Mouse (Mus musculus): ENCODE measurements around the gene Arfrp1.
A peak's percentile ranks its signal among the peaks of the same experiment; 100 is the strongest.

The Arfrp1 gene

DNA sequence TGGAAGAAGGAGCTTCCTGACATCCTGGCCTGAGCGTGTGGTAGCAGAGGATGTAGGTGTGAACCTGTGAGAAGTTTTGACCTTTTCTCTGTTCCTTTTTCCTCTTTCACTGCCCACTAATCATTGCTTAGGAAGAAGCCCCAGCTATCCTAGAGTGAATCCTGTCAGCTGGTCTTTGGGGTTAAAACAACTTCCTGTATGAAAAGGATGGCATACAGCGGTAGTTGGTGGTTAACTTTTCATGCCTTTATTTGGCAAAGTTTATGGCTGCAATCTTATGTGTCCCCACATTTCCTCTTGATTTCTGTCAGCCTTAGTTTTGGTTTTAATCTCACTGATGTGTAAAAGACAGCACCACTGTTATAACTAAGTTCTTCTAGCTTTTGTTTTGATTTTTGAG is 12.0 kb upstream of the Arfrp1 start:
- DNase-seq (ENCODE audit: low spot score) = no peak

DNA sequence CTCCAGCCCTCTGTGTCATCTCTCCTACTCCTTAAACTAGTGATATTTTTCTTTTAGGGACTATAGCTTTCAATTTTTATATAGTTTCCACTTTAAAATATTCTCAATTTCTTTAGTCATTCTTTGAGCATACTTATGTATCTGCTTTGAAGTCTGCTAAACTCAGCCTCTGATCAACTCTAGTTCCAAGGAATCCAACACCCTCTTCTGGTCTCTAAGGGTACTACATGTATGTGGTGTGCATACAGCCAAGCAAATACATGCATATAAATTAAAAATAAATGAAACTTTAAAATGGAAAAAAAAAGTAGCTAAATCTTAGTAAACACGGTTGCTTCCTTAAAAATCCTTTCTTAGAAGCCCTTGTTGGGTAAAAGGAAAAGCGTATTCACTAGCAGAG is 10.6 kb upstream of the Arfrp1 start:
- DNase-seq (ENCODE audit: low spot score) = no peak

DNA sequence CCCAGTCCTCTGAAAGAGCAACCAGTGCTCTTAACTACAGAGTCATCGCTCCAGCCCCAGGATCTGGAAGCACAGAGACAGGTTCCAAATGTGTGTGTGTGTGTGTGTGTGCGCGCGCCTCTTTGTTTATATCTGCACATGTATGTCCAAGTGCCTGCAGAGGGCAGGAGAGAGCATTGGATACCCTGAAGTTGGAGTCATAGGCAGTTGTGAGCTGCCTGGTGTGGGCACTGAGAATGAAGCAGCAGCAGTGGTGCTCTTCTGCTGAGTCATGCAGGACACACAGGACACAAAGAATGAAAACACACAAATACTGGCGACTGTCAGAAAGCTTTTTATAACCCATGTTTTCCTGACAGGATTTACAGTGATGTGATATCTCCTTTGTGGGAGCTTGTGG is 4.8 kb upstream of the Arfrp1 start:
- DNase-seq (ENCODE audit: low spot score) = no peak

DNA sequence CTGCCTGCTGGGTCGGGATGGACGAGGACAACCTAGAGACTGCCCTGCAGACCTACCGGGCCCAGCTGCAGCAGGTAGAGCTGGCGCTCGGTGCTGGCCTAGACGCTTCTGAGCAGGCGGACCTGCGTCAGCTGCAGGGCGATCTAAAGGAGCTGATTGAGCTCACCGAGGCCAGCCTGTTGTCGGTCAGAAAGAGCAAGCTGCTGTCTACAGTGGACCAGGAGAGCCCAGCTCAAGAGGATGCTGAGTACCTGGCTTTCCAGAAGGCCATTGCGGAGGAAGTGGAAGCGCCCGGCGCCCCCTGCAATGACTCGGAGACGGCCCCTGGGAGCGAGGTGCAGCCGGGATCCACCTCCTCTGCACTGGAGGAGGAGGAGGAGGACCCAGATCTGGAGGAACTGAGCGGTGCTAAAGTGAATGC is 461 bp upstream of the Arfrp1 start:
- no peak for DNase-seq (ENCODE audit: low spot score)

DNA sequence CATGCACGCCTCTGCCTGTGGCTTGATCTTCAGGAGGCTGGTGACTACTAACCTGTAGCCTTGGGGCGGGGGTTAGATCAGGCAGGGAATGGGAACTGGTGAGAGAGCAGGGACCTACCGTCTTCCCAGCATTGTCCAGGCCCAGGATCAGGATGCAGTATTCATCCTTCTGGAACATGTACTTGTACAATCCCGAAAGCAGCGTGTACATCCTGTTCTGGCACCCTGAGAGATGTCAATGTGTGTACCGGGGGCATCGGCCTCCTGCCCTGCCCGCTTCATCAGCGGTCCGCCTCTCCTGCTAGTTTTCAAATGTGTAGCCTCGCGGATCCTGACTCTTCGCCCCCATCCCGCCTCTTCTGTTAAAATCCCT is 731 bp downstream of the Arfrp1 start:
- DNase-seq (ENCODE audit: low spot score) = no peak

DNA sequence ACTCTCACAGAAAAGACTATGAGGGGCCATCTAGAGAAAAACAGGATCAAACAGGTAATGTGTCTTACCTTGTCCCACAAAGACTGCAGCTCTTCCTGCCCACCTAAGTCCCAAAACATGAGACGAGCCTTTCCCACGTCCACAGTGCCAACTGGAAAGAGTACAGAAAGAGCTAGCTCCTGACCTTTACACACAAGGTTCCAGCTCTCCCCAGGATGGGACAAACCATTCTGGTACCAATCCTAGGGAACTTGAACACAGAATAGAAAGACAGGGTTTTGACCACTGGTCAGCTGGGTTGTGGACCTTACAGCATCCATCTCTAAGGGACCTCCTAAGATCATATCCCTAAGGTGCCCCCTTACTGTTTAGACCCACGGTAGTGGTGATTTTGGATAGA is 1.3 kb downstream of the Arfrp1 start:
- no peak for DNase-seq (ENCODE audit: low spot score)

DNA sequence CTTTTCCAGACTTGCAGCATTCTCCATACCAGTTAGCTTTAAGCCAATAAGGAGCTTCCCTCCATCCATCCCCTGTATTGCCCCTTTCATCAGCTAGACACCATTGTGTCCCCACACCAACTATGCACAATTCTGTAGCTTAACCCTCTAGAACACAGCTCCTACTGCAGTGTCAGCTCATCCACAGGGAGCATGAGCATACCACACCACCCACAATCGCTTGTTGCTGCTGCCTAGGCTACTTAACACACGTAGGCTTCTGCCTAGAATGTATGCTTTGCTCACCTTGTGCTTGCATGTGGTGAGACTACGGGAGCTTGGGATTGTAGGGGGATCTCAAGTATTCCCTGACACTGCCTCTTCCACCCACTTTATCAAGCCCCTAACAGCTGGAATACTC is 8.4 kb downstream of the Arfrp1 start:
- DNase-seq (ENCODE audit: low spot score) = no peak

DNA sequence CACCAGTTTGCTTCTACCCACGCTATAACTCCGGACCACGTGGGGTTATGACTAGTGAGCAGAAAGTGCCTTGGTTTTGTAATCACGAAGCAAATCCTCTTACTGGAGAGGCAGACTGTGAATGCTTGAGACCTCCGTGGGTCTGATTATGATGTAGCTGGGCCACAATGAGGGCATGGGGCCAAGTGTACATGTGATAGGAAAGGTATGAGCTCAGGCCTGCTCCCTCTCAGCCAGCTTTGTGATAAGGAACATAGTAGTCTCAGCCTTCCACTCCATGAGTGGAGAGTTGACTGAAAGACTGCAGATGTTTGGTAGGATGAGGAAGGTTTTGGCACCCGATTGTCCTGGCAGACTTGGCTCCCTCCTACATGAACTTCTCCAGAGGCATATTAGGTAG is 22.4 kb downstream of the Arfrp1 start:
- no peak for DNase-seq (ENCODE audit: low spot score)

DNA sequence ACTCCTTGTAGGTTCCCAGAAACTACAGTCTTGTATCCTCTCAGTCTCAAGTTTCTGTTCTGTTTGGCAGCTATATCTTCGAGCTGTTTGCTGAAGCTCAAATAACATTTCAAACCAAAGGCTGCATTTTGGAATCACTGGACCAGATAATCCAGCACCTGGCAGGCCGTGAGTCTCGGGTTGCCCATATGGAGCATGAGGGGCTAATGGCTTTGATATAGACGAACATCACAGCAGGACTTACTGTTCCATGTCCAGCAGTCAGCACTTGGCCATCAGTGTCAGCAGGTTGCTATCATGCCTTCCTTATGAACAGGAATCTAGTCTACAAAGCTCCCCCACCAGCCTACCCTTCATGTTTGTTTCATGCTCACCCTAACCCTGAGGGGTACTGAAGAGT is 24.8 kb downstream of the Arfrp1 start:
- DNase-seq (ENCODE audit: low spot score) = no peak

DNA sequence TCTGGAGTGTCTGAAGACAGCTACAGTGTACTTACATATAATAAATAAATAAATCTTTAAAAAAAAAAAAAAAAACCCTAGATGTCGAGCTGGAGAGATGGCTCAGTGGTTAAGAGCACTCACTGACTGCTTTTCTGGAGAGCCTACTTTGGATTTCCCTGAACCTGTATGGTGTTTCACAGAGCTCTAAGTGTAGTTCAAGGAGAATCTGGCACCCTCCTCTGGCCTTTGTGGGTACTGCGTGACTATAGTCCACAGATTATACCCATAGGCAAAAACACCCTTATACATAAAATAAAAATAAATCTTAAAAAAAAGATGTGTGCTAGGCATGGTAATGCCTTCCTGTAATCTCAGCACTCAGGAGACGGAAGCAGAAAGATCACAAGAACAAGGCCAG is 31.2 kb downstream of the Arfrp1 start:
- DNase-seq (ENCODE audit: low spot score) = peak; percentile 50

DNA sequence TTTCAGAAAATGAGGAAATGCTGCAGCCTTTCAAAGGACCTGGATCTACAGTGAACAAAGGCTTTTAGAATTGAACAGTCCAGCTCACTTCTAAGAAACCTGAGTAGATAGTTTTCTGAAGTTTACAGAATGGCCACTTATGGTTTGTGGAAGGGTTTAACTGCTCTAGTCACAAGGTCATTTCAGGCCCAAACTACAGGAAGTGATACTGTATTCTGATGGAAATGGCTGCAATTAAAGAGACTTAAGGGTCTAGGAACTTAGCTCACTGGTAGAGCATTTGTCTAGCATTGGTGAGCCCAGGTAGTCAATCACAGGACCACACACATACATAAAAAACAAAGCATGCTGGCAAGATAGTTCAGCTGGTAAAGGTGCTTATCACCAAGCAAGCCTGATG is 32.7 kb downstream of the Arfrp1 start:
- DNase-seq (ENCODE audit: low spot score) = no peak

DNA sequence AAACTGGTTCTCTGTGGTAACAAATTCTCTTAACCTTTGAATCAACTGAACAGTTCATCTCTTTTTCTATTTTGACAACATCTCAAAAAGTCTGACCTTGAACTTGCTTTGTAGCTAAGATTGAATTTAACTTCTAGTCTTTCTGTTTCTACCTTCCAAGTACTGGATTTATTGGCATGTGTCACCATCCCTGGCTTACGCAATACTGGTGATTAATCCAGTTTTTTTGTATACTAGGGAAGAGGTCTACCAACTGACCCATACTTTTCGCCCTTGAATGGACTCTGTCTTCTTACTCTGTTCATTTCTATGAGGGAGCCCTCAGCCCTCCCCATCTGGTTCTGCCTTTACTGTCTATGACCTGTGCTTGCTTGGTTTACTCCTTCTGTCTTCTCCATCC is 39.1 kb downstream of the Arfrp1 start:
- no peak for DNase-seq (ENCODE audit: low spot score)

DNA sequence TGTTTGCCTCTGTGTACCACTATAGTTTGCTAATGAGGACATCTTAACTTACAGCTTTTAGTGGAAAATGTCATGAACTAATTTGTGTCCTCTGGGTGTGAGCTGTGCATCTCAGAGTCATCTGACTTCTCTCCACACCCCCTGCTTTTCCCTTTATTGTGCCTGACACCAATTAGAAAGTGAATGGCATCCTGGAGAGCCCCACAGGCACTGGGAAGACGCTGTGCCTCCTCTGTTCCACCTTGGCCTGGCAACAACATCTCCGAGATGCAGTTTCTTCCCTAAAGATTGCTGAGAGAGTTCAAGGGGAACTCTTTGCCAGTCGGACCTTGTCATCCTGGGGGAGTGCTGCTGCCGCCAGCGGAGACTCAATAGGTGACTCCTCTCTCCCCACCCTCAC is 43.1 kb downstream of the Arfrp1 start:
- DNase-seq (ENCODE audit: low spot score) = no peak

DNA sequence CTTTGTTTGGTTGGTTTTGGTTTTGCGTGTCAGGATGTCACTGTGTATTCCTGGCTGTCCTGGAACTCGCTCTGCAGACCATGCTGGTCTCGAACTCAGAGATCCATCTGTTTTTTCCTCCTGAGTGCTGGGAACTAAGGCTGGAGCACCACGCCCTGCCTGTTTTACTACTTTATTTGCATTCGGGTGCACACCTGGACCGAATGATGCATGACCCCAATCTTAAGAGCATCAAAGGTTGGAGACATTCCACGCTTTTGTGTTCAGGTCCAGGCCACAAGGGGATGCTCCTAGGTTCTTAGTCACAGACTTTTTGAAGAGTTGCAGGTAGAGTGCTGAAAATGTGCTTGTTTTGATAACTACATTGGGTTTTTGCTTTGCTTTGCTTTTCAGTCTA is 45.1 kb downstream of the Arfrp1 start:
- DNase-seq (ENCODE audit: low spot score) = no peak

DNA sequence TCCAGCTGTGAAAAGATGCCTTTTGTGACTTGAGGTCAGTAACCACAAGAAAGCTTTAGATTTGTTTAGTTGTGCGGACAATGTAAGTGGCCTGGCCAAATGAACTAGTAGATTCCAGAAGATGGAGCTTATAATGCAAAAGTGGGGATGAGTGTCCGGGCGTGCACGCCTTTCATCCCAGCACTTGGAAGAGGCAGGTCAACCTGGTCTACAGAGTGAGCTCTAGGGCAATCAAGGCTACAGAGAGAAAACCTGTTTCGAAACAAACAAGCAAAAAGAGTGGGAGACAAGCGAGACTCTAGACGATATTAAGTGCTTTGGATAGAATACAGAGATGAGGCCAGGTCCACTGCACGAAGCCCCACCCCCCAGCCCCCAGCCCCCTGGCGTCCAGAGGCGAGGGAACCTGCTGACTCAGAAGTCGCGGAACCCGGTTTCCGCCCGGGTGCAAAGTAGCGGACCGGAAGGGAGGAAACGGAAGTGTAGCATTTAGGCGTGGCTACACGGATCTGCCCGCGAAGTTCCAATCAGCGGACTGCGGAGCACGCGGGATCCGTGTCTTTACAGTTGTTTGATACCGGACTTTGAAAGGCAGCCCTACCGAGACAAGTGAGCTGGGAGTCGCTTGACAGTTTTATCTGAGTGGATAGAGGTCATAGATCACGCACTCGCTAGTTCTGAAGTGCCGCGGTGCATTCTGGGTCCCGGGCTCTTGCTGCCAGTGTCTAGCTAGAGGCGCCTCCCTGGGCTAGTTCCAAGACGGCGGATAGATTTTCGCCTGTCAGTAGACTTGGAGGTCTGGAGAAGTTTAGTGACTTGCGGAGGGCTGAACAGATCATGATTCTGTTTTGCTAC is 45.7 kb downstream of the Arfrp1 start, which contains the start of gene Rtel1:
Gene Rtel1 (plus strand): TSS at position 492 of the 855 bp plus-strand sequence.
- DNase-seq (ENCODE audit: low spot score) = peak; percentile 77

DNA sequence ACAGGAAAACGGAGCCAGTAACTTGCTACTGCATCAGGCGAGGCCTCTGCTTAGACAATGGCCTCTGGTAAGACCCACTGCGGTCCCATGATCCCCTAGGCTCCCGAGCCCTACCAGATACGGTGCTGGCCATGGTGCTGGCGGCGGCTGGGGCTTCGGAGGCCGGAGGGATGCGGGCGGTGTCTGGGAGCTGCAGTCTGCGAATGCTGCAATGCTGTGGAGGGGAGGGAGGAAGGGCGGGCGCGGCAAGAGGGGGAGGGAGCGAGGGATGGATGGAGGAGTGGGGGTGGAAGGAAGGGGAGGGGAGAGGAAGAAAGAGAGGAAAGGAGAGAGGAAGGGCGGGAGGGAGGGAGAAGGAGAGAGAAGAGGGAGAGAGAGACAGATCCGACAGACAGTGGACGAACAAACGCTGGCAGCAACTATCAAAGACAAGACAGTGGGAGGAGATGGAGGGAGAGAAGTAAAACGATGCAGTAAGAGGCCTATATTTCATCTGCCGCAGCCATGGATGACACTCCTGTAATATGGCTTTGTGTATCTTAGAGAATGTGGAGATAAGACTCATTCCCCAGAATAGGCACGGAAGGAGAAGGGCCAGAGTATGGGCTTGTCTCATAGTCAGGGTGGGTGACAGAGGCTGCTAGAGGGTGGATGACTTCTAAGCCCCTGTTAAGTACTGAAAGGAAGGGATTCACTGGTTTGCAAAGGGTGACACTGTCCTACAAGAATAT is 51.0 kb downstream of the Arfrp1 start, which contains the start of gene Stmn3:
Gene Stmn3 (minus strand): TSS at position 421 of the 731 bp plus-strand sequence.
- DNase-seq (ENCODE audit: low spot score) = no peak

DNA sequence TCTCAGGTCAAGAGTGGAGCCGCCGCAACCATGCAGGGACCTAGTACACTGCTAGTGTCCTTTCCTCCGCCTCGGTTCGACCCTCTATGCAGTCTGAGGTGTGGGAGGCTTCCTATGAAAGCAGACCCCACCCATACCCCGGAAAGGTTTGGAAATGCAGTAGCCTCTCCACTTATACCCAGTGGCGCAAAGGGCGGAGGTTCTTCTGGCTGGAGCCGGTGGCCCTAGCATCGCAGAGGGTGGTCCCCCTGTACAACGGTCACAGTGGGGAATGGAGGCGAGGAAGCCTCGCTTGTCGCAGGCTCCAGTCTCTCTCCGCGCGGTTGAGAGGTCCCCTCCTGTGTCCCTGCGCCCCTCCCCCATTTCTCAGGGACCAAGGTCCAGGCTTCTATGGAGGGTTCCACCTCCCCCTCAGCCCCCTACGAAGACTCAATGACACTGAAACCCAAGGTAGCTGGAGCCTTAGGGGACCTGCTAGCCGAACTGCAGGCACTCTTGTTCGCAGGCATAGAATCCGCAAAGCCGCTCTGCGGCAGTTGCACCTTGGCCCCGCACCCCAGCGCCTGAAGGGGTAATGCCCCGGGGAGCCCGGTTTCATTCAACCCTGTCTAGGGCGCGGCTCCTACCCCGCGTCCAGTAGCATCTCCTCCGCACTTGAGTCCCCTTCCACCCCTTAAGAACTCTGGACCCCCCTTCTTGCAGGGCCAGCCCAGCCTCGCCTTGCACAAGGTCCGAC is 51.7 kb downstream of the Arfrp1 start:
- DNase-seq (ENCODE audit: low spot score) = no peak

DNA sequence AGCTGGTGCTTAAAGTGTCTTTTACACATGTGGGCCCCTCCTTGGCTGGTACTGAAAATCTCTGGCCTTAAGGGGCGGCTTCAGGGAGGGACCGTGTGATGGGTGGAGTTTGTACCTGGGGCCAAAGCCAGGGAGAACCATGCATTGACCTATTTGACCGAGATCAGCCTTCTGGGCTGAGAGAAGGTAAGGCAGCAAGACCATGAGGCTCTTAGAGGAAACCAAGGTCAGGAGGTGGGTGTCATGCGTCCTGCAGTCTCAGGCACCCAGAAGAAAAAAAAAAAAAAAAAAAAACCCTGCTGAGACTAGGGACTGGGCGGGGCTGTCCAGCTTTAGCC is 52.2 kb downstream of the Arfrp1 start:
- DNase-seq (ENCODE audit: low spot score) = no peak

DNA sequence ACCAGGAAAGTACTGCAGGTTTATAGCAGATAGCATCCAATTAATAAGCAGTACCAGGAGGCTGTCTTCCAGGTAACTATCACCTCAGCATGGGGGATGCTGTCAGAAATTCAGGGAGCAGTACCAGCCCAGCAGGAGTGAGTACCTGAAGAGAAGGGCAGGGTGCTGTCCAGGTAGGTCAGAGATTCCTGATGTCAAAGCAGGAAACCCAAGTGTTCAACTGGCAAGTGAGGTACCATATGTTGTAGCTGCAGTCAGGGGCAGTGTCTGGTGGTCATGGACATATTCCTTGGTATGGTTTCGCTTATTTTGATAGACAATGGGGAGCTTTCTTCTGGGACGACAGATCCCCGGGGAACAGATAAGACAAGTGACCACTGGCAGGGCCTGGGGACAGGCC is 52.8 kb downstream of the Arfrp1 start:
- DNase-seq (ENCODE audit: low spot score) = no peak

Data from spleen, adult 12 weeks (tissue).